Mouse (Mus musculus): ENCODE data around the gene Wdr53.

DNA sequence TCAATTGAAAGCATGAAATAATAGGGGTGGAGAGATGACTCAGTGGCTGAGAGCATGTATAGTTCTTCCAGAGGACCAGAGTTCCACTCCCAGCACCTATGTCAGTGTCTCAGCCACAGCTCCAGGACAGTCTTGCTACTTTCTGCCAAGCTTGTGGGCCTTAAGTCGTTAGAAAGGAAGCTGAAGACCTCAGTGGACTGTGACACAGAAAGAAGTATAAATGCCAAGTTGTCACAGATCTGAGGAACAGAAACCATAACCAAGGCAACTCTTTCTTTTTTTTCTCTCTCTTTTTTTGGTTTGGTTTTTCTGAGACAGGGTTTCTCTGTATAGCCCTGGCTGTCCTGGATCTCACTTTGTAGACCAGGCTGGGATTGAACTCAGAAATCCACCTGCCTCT, 28.8 kb downstream of the Wdr53 start:
- TF ChIP-seq CTCF (IDR thresholded peaks at IDR 0.05; ENCODE audit: extremely low read depth, insufficient read length, insufficient replicate concordance, low read depth, low read length) (no peak), POLR2A (IDR thresholded peaks at IDR 0.05; ENCODE audit: low read depth, low read length) (no peak)

All from small intestine, adult 2 months (tissue).